ENCODE assay signal across 9 mouse cellular contexts in genomic region chr13:53811862-53812261, GRCm38 (mm10).
DNase-seq lines count a peak whose midpoint lies in the region; ATAC-seq lines count a peak whose summit lies in the region.
"Had no signal": no experiment of that assay in that cellular context is flagged by ENCODE, and none has a peak within 500 bp of the region (broad histone marks: within the 10 kb centered on the region; RNA-seq: fewer than 3 reads in every experiment).

No protein-coding gene starts in this region.

- H3K4me1 ChIP-seq in liver, embryonic 13.5 days (replicated peaks): no peaks in the 10 kb centered on the region

- no peak overlapping the region for H3K4me3 ChIP-seq in liver, embryonic 13.5 days (replicated peaks)
- H3K4me3 ChIP-seq: erythroblast, embryonic 14.5 days had no signal

- no peaks in the 10 kb centered on the region for H3K9me3 ChIP-seq in liver, embryonic 13.5 days (replicated peaks)

- intact Hi-C loops in left cerebral cortex, postnatal 14 days (cut with DNase I): no loop called here

- H3K27me3 ChIP-seq in liver, embryonic 13.5 days: peaks cover 7% of the 10 kb centered on the region; the same call in 1 of the 2 replicates

- WGBS in liver, embryonic 13.5 days (ENCODE audit: insufficient replicate concordance): 24% methylated on average over 4 of the region's 4 CpGs

- no peak overlapping the region for H3K4me2 ChIP-seq in liver, embryonic 13.5 days

- no peaks in the 10 kb centered on the region for H3K36me3 ChIP-seq in liver, embryonic 13.5 days

- H3K27ac ChIP-seq in liver, embryonic 13.5 days: no peak overlapping the region
- H3K27ac ChIP-seq: macrophage had no signal

- ATAC-seq in liver, embryonic 13.5 days (ENCODE audit: low read depth): no peak

- peak; percentile 31 to 33 for DNase-seq in left cerebral cortex, postnatal 14 days (ENCODE audit: low spot score in 2 of 2)
- DNase-seq in left cerebral cortex, adult 8-10 months (ENCODE audit: low spot score in 2 of 2): no peak
- peak; percentile 76 for DNase-seq in R1 (ENCODE audit: low read depth, low spot score)
- DNase-seq in c-Kit-positive CD71-negative TER-119-negative erythroid progenitor cells, embryonic 14.5 days (ENCODE audit: low read depth): peak; percentile 23
- DNase-seq in heart, adult 8-10 months (ENCODE audit: low spot score): peak; percentile 55
- DNase-seq in liver, embryonic 13.5 days: peak; percentile 5
- no peak for DNase-seq in urinary bladder, postnatal 25 days (ENCODE audit: low spot score)

- H3K9ac ChIP-seq in liver, embryonic 13.5 days: no peak overlapping the region

Comparison
In these comparisons a context has a peak if more than half of its experiments do, and no peak if none do; other contexts are left out.
1. DNase-seq: peak in left cerebral cortex, postnatal 14 days (2 of 2), R1 (single experiment), c-Kit-positive CD71-negative TER-119-negative erythroid progenitor cells, embryonic 14.5 days (single experiment), heart, adult 8-10 months (single experiment) and liver, embryonic 13.5 days (single experiment); none in left cerebral cortex, adult 8-10 months (0 of 2) and urinary bladder, postnatal 25 days (single experiment).